Mouse (Mus musculus) c-Kit-negative CD71-positive TER-119-positive erythroid progenitor cells, embryonic 14.5 days (primary cell): Measurements from ENCODE around the gene Ott.
"Not testable (repeated sequence)": the region's sequence is repeated elsewhere in the genome, so short reads cannot be mapped to it uniquely, and the experiment has no call there.

ENCODE experiments used
- DNase-seq: peaks from one replicate; pipeline ENCODE4 v3.0.0-alpha.2; 2013; ENCODE audit warnings: low read depth, low spot score

Ott gene

DNA sequence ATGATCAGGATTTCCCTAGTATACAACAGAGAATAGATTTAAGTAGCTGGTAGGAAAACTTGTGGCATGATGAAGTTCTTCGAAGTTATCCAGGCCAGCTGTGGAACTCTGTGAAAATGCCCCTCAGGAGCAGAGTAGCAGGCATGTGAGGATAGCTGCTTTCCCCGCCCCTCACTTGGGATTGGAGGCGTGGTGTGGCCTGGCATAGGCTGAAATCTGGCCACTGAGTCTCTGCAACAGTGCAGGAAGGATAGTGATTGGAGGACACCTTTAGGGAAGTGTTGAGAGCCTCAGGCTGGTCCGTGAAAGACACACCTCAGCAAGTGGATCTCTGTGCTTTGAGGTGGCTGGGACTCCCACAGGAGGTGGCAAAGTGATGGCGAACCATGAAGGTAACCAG, at the start of gene Ott:
Gene Ott, plus strand, starts transcription at position 301 of the 400 bp plus-strand sequence.
- DNase-seq: not testable (repeated sequence)
